Mouse (Mus musculus) bone marrow macrophage, adult 2 months (primary cell): Measurements from ENCODE around the gene Rec8.

Experiments used
- CTCF ChIP-seq: IDR thresholded peaks from 2 replicates; pipeline ENCODE4 v1.5.1; 2012; ENCODE audit warnings: low read depth, mild to moderate bottlenecking, low read length, moderate library complexity
- POLR2A ChIP-seq: IDR thresholded peaks from 2 replicates; pipeline ENCODE4 v1.6.1; 2012; ENCODE audit warnings: mild to moderate bottlenecking, low read depth, low read length, borderline replicate concordance

DNA sequence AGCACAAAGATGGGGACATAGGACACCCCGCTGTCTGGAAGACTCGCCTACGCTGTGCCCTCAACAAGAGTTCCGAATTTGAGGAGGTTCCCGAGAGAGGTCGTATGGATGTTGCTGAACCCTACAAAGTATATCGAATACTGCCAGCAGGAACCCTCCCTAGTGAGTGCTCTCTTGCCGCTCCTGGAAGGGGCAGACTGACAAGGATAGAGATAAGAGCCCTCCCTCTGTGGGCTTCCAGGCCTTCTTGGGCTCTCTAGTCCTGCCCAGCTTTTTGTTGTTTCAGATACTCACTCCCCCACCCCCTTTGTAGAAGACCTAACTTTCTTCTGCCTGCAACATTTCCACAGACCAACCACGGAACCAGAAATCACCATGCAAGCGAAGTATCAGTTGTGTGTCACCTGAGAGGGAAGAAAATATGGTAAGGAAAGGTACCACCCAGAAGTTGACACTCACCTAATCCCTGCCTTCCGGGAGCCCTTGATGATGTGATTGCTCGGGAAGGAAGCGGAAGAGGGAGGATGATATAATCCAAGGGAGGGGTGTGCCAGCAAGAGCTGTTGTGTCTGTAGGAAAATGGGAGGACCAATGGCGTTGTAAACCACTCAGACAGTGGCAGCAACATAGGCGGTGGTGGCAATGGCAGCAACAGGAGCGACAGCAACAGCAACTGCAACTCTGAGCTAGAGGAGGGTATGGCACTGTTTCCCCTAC lies 11.9 kb upstream of the Rec8 start:
- TF ChIP-seq CTCF (no peak), POLR2A (no peak)
